Mouse (Mus musculus): ENCODE results near the gene 2700049A03Rik.

Gene 2700049A03Rik

GRCm38 (mm10) chr12:71184396-71184795, 47.7 kb downstream of the 2700049A03Rik start:
- DNase-seq, result no peak

GRCm38 (mm10) chr12:71192705-71193104, 56.1 kb downstream of the 2700049A03Rik start:
- no peak for DNase-seq

GRCm38 (mm10) chr12:71197671-71198070, 61.0 kb downstream of the 2700049A03Rik start:
- no peak for DNase-seq

GRCm38 (mm10) chr12:71201753-71202152, 65.1 kb downstream of the 2700049A03Rik start:
- DNase-seq, result no peak

- DNase-seq, result no peak
Measured at GRCm38 (mm10) chr12:71204303-71204702, 67.7 kb downstream of the 2700049A03Rik start.

- DNase-seq, result no peak
Measured at GRCm38 (mm10) chr12:71217191-71217590, 80.5 kb downstream of the 2700049A03Rik start.

- no peak for DNase-seq
Measured at GRCm38 (mm10) chr12:71217866-71218522, 81.3 kb downstream of the 2700049A03Rik start.

- no peak for DNase-seq
Measured at GRCm38 (mm10) chr12:71222761-71223160, 86.1 kb downstream of the 2700049A03Rik start.

- no peak for DNase-seq
Measured at GRCm38 (mm10) chr12:71227769-71228168, 91.1 kb downstream of the 2700049A03Rik start.

- DNase-seq, result no peak
Measured at GRCm38 (mm10) chr12:71228925-71229649, 92.4 kb downstream of the 2700049A03Rik start.

GRCm38 (mm10) chr12:71231561-71231960, 94.9 kb downstream of the 2700049A03Rik start:
- no peak for DNase-seq

GRCm38 (mm10) chr12:71233426-71233825, 96.8 kb downstream of the 2700049A03Rik start:
- no peak for DNase-seq

GRCm38 (mm10) chr12:71237074-71237473, 100.4 kb downstream of the 2700049A03Rik start:
- no peak for DNase-seq

- no peak for DNase-seq
Measured at GRCm38 (mm10) chr12:71242791-71243190, 106.1 kb downstream of the 2700049A03Rik start.

- DNase-seq, result no peak
Measured at GRCm38 (mm10) chr12:71244766-71245390, 108.2 kb downstream of the 2700049A03Rik start.

- no peak for DNase-seq
Measured at GRCm38 (mm10) chr12:71247191-71247590, 110.5 kb downstream of the 2700049A03Rik start.

GRCm38 (mm10) chr12:71249348-71249747, 112.7 kb downstream of the 2700049A03Rik start:
- DNase-seq, result no peak

GRCm38 (mm10) chr12:71252509-71253167, 116.0 kb downstream of the 2700049A03Rik start:
- no peak for DNase-seq

GRCm38 (mm10) chr12:71254779-71255178, 118.1 kb downstream of the 2700049A03Rik start:
- DNase-seq, result no peak

GRCm38 (mm10) chr12:71258196-71258920, 121.7 kb downstream of the 2700049A03Rik start:
- no peak for DNase-seq

GRCm38 (mm10) chr12:71264211-71264610, 127.6 kb downstream of the 2700049A03Rik start:
- no peak for DNase-seq

GRCm38 (mm10) chr12:71269367-71269766, 132.7 kb downstream of the 2700049A03Rik start:
- DNase-seq, result no peak

GRCm38 (mm10) chr12:71271131-71271530, 134.5 kb downstream of the 2700049A03Rik start:
- no peak for DNase-seq
